Mouse (Mus musculus): ENCODE results near the gene Myom1. TPM values are rescaled to one million over a fixed set of nuclear protein-coding genes. Genes with fewer than 3 reads are reported as not detected.
A peak's percentile ranks its signal among the peaks of the same experiment; 100 is the strongest.

Myom1 gene
- polyA plus RNA-seq, 1 experiment from 2014 or later = 1.6 TPM

GRCm38 (mm10) chr17:71102571-71103551 is 100.4 kb downstream of the Myom1 start:
- H3K27me3 ChIP-seq = no peaks in the 10 kb centered on the region
- H3K36me3 ChIP-seq = no peaks in the 10 kb centered on the region
- H3K9me3 ChIP-seq = no peaks in the 10 kb centered on the region
- WGBS = 63% methylated on average over 17 of the region's 17 CpGs
- no peak overlapping the region for H3K9ac ChIP-seq
- H3K4me2 ChIP-seq = no peak overlapping the region
- H3K4me3 ChIP-seq = no peak overlapping the region
- H3K27ac ChIP-seq = no peak overlapping the region
- ATAC-seq (ENCODE audit: low FRiP score) = no peak
- H3K4me1 ChIP-seq (replicated peaks) = peaks cover 5% of the 10 kb centered on the region; the same call in 1 of the 2 replicates

GRCm38 (mm10) chr17:71105297-71105696 is 102.9 kb downstream of the Myom1 start:
- no peaks in the 10 kb centered on the region for H3K9me3 ChIP-seq
- WGBS = 96% methylated on average over 7 of the region's 7 CpGs
- no peak for ATAC-seq (ENCODE audit: low FRiP score)
- H3K27ac ChIP-seq = no peak overlapping the region
- no peak overlapping the region for H3K4me3 ChIP-seq
- no peaks in the 10 kb centered on the region for H3K36me3 ChIP-seq
- H3K9ac ChIP-seq = no peak overlapping the region
- H3K4me2 ChIP-seq = no peak overlapping the region
- H3K27me3 ChIP-seq = no peaks in the 10 kb centered on the region
- peaks cover 5% of the 10 kb centered on the region; the same call in 1 of the 2 replicates for H3K4me1 ChIP-seq (replicated peaks)

GRCm38 (mm10) chr17:71106250-71106649 is 103.8 kb downstream of the Myom1 start:
- Histone ChIP-seq H3K4me3 (no peak overlapping the region), H3K4me1 (replicated peaks) (peaks cover 5% of the 10 kb centered on the region; the same call in 1 of the 2 replicates), H3K36me3 (no peaks in the 10 kb centered on the region), H3K9ac (no peak overlapping the region), H3K27ac (no peak overlapping the region), H3K27me3 (no peaks in the 10 kb centered on the region), H3K9me3 (no peaks in the 10 kb centered on the region), H3K4me2 (no peak overlapping the region)
- ATAC-seq (ENCODE audit: low FRiP score) = no peak
- WGBS = 79% methylated on average over 8 of the region's 8 CpGs

- no peaks in the 10 kb centered on the region for H3K36me3 ChIP-seq
- no peaks in the 10 kb centered on the region for H3K9me3 ChIP-seq
- no peak for ATAC-seq (ENCODE audit: low FRiP score)
- no peak overlapping the region for H3K4me2 ChIP-seq
- WGBS = 82% methylated on average over 6 of the region's 6 CpGs
- no peak overlapping the region for H3K27ac ChIP-seq
- H3K9ac ChIP-seq = no peak overlapping the region
- no peaks in the 10 kb centered on the region for H3K4me1 ChIP-seq (replicated peaks)
- no peaks in the 10 kb centered on the region for H3K27me3 ChIP-seq
- H3K4me3 ChIP-seq = no peak overlapping the region
Measured at GRCm38 (mm10) chr17:71110753-71111265, 108.4 kb downstream of the Myom1 start.

GRCm38 (mm10) chr17:71112689-71113088 is 110.3 kb downstream of the Myom1 start:
- H3K36me3 ChIP-seq = no peaks in the 10 kb centered on the region
- no peak overlapping the region for H3K4me3 ChIP-seq
- no peak for ATAC-seq (ENCODE audit: low FRiP score)
- no peak overlapping the region for H3K9ac ChIP-seq
- H3K27me3 ChIP-seq = no peaks in the 10 kb centered on the region
- no peak overlapping the region for H3K27ac ChIP-seq
- no peak overlapping the region for H3K4me2 ChIP-seq
- WGBS = 85% methylated on average over 3 of the region's 3 CpGs
- no peaks in the 10 kb centered on the region for H3K4me1 ChIP-seq (replicated peaks)
- no peaks in the 10 kb centered on the region for H3K9me3 ChIP-seq

GRCm38 (mm10) chr17:71114282-71114681 is 111.8 kb downstream of the Myom1 start:
- ATAC-seq (ENCODE audit: low FRiP score) = no peak
- Histone ChIP-seq H3K27me3 (no peaks in the 10 kb centered on the region), H3K4me3 (no peak overlapping the region), H3K9me3 (no peaks in the 10 kb centered on the region), H3K4me1 (replicated peaks) (no peaks in the 10 kb centered on the region), H3K9ac (no peak overlapping the region), H3K4me2 (no peak overlapping the region), H3K27ac (no peak overlapping the region), H3K36me3 (no peaks in the 10 kb centered on the region)
- 85% methylated on average over 4 of the region's 4 CpGs for WGBS

- Histone ChIP-seq H3K9me3 (no peaks in the 10 kb centered on the region), H3K4me3 (no peak overlapping the region), H3K4me2 (no peak overlapping the region), H3K4me1 (replicated peaks) (no peaks in the 10 kb centered on the region), H3K27me3 (no peaks in the 10 kb centered on the region), H3K36me3 (no peaks in the 10 kb centered on the region), H3K27ac (no peak overlapping the region), H3K9ac (no peak overlapping the region)
- ATAC-seq (ENCODE audit: low FRiP score) = no peak
- 86% methylated on average over 4 of the region's 4 CpGs for WGBS
Measured at GRCm38 (mm10) chr17:71117956-71118355, 115.5 kb downstream of the Myom1 start.

GRCm38 (mm10) chr17:71118607-71119006 is 116.2 kb downstream of the Myom1 start:
- no peaks in the 10 kb centered on the region for H3K4me1 ChIP-seq (replicated peaks)

GRCm38 (mm10) chr17:71120626-71121025 is 118.2 kb downstream of the Myom1 start:
- Histone ChIP-seq H3K36me3 (no peaks in the 10 kb centered on the region), H3K27me3 (no peaks in the 10 kb centered on the region), H3K4me1 (replicated peaks) (peaks cover 5% of the 10 kb centered on the region), H3K4me2 (no peak overlapping the region), H3K9ac (no peak overlapping the region), H3K4me3 (no peak overlapping the region), H3K27ac (no peak overlapping the region), H3K9me3 (no peaks in the 10 kb centered on the region)
- no peak for ATAC-seq (ENCODE audit: low FRiP score)
- 64% methylated on average over 5 of the region's 6 CpGs for WGBS

More at GRCm38 (mm10) chr17:71118607-71119006, 116.2 kb downstream of the Myom1 start:
- no peak for ATAC-seq (ENCODE audit: low FRiP score)
- no peaks in the 10 kb centered on the region for H3K9me3 ChIP-seq
- no peaks in the 10 kb centered on the region for H3K36me3 ChIP-seq
- H3K27me3 ChIP-seq = no peaks in the 10 kb centered on the region
- H3K4me2 ChIP-seq = no peak overlapping the region
- WGBS = 60% methylated on average over 4 of the region's 4 CpGs
- no peak overlapping the region for H3K27ac ChIP-seq
- H3K4me3 ChIP-seq = no peak overlapping the region
- no peak overlapping the region for H3K9ac ChIP-seq

GRCm38 (mm10) chr17:71124061-71124670 is 121.7 kb downstream of the Myom1 start:
- ATAC-seq (ENCODE audit: low FRiP score) = no peak
- WGBS = 87% methylated on average over 8 of the region's 8 CpGs
- H3K27me3 ChIP-seq = no peaks in the 10 kb centered on the region

GRCm38 (mm10) chr17:71124674-71125073 is 122.2 kb downstream of the Myom1 start:
- H3K27ac ChIP-seq = no peak overlapping the region
- no peak for ATAC-seq (ENCODE audit: low FRiP score)
- H3K36me3 ChIP-seq = no peaks in the 10 kb centered on the region
- no peaks in the 10 kb centered on the region for H3K27me3 ChIP-seq
- H3K9ac ChIP-seq = no peak overlapping the region
- no peaks in the 10 kb centered on the region for H3K9me3 ChIP-seq
- H3K4me2 ChIP-seq = no peak overlapping the region
- H3K4me3 ChIP-seq = no peak overlapping the region
- peaks cover 10% of the 10 kb centered on the region for H3K4me1 ChIP-seq (replicated peaks)
- 73% methylated on average over 1 of the region's 1 CpGs for WGBS

More at GRCm38 (mm10) chr17:71124061-71124670, 121.7 kb downstream of the Myom1 start:
- Histone ChIP-seq H3K27ac (no peak overlapping the region), H3K9me3 (no peaks in the 10 kb centered on the region), H3K4me3 (no peak overlapping the region), H3K36me3 (no peaks in the 10 kb centered on the region), H3K4me1 (replicated peaks) (peaks cover 8% of the 10 kb centered on the region), H3K9ac (no peak overlapping the region), H3K4me2 (no peak overlapping the region)

- peak; percentile 65; the same call in 1 of the 2 replicates for ATAC-seq (ENCODE audit: low FRiP score)
- Histone ChIP-seq H3K9me3 (no peaks in the 10 kb centered on the region), H3K4me1 (replicated peaks) (peaks cover 13% of the 10 kb centered on the region), H3K9ac (no peak overlapping the region), H3K27me3 (no peaks in the 10 kb centered on the region), H3K4me3 (no peak overlapping the region), H3K27ac (peak overlapping the region; percentile 30; the same call in 1 of the 2 replicates), H3K4me2 (no peak overlapping the region), H3K36me3 (no peaks in the 10 kb centered on the region)
- 68% methylated on average over 12 of the region's 12 CpGs for WGBS
Measured at GRCm38 (mm10) chr17:71125519-71125918, 123.1 kb downstream of the Myom1 start.

All from hindbrain, embryonic 13.5 days (tissue).